Mouse (Mus musculus) right cerebral cortex, postnatal 25 days (tissue): ENCODE results near the gene Ank.

Experiments used
- DNase-seq: peaks from one replicate; pipeline ENCODE4 v3.0.0; 2022

The Ank gene

DNA sequence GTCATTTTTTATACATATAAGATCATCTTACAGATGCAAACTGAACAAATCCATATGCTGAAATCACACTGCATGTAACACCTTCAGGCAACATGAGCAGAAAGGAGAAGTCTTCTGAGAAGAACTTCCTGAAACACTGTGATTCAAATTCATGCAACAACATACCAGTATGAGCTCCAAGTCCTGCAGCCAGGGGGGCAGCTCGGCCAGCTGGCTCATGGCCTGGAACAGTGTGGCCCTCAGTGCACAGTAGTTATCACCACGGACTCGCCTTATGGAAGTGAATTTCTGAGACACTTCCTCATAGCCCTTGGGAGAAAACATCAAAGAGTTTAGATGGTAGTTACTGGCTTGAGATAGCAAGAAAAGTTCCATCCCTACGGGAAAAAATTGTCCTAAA is 149.7 kb downstream of the Ank start:
- DNase-seq, result no peak

- DNase-seq, result no peak
Measured at GRCm38 (mm10) chr15:27617227-27617626, 150.8 kb downstream of the Ank start.

GRCm38 (mm10) chr15:27618778-27619533 is 152.5 kb downstream of the Ank start:
- no peak for DNase-seq

DNA sequence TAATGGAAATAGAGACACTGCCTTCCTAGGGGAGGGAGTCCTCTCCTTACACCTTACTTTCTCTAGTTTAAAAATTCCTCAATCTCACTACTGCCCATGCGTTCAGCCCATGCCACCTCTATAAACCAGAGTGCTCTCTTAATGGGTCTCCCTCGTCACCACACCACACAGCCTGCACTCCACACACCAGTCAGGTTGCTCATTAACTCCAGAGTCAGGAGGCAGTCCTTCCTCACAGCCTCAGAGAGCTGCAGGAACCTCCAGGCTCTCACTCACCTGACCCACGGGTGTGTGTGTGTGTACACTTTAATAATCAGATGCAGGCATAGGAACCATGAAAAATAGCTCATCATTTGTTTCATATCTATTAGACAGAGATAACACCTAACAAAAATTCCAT is 153.2 kb downstream of the Ank start:
- DNase-seq, result no peak

DNA sequence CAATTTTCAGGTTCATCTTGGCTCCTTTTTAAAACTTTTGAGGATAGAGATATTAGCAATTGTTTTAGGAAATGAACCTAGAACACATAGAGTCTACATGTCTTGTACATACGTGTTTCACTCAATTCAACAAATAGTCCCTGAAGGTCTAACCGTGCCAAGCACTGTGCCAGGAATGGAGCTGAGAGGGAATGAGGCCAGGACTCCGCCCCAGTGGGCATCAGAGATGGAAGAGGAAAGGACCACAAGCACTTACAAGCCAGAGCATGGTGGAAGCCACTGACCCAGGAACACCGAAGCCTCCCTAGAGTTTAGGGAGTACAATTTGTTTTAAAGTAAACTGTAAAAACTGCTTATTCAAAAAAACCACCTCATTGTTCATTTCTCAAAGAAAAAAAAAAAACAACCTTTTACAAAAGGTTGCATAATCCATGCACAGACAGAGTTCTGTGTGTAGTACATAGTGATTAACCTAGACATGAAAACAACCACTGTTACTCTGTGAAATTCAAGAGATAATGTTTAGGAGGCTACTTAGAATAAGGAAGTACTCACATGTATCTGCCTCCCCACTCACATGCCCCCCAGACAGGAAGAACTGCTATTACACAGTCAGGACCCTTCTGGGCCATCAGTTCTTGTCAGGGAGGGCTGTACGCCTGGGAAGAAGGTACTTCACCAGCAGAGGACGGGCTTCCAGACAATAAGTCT is 154.2 kb downstream of the Ank start:
- no peak for DNase-seq

- no peak for DNase-seq
Measured at GRCm38 (mm10) chr15:27623286-27623685, 156.8 kb downstream of the Ank start.

- peak; percentile 32 for DNase-seq
Measured at GRCm38 (mm10) chr15:27625014-27625889, 158.8 kb downstream of the Ank start.

DNA sequence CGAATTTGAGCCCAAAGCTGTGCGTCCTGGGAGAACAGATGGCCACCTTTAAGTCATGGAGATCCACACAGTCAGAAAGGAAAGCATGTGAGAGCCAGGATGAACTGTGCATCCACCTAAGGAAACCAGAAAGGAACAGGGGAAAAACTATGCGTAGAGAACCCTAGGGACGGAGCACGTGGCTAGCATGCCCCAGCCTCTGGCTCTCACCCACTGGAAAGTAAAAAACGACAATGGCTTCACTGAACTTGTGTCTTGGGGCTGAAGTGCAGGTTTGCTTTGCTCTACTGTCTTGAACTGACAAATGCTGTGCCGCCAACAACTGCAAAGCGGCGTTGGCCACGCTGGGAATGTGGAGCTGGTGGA is 159.4 kb downstream of the Ank start:
- DNase-seq, result no peak

DNA sequence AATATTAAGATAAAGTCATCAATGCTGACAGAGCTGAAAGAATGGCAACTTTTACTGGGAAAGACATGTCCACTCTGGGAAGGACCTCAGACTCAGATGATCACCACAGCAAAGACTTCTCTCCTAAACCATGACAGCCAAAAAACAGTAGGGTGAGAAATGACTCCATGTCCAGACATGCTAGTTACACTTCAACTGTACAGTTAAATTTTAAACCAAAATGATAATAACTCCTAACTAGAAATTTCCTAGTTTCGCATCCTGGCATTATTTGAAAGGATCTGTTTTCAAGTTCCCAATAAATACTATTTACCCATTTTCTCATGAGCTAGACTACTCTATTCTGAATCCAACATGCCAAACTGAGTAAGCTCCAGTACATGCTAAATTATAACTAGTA is 159.8 kb downstream of the Ank start:
- DNase-seq, result no peak

DNA sequence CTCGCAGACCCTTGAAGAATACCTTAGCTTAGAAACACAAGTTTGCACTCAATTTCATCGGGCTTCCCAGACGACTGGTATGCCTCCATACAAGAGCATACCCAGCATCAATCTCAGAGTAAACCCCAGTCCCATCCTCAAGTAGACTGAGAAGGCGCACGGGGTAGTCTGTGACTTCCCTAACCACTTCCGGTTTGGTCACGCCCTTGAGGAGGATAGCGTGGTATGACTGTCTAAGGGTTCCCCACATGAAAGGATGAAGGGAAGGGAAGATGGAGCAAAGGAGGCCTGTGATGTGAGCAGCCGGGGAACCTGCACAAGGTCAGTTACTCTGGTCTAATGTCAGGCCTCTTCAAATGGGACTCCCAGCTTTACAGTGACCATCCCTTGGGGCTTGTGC is 161.3 kb downstream of the Ank start:
- DNase-seq, result no peak

GRCm38 (mm10) chr15:27629046-27629445 is 162.6 kb downstream of the Ank start:
- no peak for DNase-seq

DNA sequence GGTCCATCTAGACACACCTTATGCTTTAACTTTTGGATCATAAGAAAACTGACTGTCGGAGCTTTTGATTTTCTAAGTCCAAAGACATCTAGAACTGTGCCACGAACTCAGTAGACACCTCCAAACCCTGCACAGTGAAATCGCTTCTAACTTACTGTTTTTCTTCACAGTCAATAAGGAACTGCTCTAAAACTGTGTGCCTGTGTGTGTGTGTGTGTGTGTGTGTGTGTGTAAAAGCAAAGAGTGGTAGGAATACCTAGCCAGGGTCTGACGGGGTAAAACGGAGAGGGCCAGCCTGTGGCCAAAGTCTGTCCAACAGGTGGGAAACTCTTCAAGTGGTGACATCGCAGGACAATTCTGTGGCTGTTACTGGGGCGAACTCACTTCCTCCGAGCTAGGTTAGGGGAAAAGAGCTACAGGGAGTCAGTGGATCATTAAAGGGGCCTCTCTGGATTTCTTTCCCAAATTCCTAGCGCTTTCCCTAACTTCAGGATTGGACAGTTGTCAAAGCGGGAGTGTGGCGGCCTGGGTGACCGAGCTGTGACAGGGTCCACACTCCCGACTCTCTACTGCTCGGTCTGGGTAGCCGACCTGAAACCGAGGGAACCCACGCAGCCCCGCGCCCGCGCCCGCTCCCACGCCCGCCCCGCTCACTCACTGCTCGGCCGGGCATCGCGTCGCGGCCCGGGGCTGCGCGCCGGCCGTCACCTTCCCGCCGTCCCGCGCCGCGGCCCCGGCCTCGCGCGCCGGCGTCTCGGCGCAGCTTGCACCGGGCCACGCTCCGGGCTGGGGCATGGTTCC is 163.5 kb downstream of the Ank start:
- no peak for DNase-seq

- peak; percentile 99 for DNase-seq
Measured at GRCm38 (mm10) chr15:27630601-27631383, 164.3 kb downstream of the Ank start, which contains the start of gene Otulin. Gene Otulin (minus strand): TSS chr15:27630693.

DNA sequence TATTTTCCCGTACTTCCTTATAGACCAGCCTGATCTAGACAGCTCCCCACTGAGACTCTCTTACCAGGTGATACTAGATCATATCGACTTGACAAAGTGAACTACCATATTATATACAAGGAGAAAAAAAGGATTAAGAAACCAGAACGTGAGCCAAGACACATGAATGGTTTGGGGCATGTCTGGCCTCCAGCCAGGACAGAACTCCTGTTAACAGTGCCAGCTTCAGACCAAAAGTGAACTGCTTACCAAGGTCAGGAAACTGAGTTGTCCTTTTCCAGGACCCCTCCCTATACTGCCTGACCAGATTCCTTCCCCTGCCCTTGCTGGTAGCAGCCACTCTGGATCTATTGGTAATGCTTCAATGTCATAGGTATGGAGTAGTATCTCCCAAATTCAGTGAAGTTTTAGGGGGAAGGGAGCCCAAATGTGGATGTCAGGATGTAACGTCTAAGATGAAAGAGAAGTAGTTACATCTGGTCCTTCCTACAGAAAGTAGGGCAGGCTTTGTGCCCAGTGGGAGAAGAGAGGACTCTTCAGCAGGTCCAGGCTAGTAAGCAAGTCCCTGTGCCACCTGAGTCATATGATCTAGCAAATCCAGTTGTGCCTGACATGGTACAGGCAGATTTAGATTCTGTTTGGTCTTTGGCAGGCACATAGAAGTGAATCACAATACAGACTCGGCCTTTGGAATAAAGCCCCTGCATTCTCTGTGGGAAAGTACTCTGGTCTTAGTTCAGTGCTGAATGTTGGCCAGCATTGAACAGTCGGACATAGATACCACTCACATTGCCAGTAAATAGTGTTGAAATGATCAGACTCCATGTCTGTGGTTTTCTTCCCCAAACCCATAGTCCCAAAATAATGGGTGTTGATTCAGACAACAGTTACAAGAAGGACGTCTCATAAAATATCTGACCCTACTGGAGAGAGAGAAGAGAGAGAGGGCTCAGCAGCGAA is 167.7 kb downstream of the Ank start:
- no peak for DNase-seq

- DNase-seq, result no peak
Measured at GRCm38 (mm10) chr15:27641171-27641570, 174.7 kb downstream of the Ank start.

- no peak for DNase-seq
Measured at GRCm38 (mm10) chr15:27642895-27643294, 176.4 kb downstream of the Ank start.
